In the genomic region with DNA sequence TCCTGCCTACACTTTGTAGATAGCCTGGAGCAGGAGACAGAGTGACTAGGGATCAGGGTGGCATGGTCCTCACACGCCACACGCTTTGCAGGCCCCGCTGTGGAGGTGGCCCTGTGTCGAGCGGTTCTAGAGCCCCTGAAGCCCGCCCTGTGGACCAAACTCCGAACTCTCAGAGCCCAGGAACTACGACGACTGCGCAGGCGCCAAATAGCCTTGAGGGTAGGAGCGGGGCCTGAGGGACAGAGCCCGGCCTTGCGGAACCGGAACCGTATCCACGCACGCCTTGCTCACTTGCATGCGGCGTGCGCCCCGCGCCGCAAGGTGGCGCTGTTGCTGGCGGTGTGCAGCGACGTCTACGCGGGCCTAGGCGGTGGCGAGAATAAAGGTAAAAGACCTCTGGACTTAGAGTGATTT, we compare ENCODE assay signal across 8 mouse cellular contexts. TPM values are rescaled to one million over a fixed set of nuclear protein-coding genes. Genes with fewer than 3 reads are reported as not detected.
DNase-seq lines count a peak whose midpoint lies in the region; ATAC-seq and TF ChIP-seq lines count a peak whose summit lies in the region.

No protein-coding gene starts in this region.

- H3K27ac ChIP-seq in embryonic fibroblast, embryonic 13.5 days (ENCODE audit: insufficient read depth, low read length): no peak overlapping the region
- H3K27ac ChIP-seq in heart, embryonic 13.5 days (replicated peaks): peak overlapping the region; percentile 60
- peak overlapping the region; percentile 83 for H3K27ac ChIP-seq in liver, postnatal 0 days (ENCODE audit: low read depth)
- H3K27ac ChIP-seq in neural tube, embryonic 12.5 days: no peak overlapping the region
- peak overlapping the region; percentile 19; the same call in 1 of the 2 replicates for H3K27ac ChIP-seq in testis, adult 2 months (ENCODE audit: control insufficient read depth, insufficient read depth, low read depth, low read length)

- peak; percentile 51 for ATAC-seq in heart, embryonic 13.5 days (ENCODE audit: extremely low read depth, insufficient number of reproducible peaks, low FRiP score, low TSS enrichment)
- ATAC-seq in liver, postnatal 0 days: peak; percentile 86
- ATAC-seq in neural tube, embryonic 12.5 days (ENCODE audit: low FRiP score, low read depth): peak; percentile 70; the same call in 1 of the 2 replicates

- H3K9ac ChIP-seq in heart, embryonic 13.5 days: peak overlapping the region; percentile 77
- peak overlapping the region; percentile 56 for H3K9ac ChIP-seq in liver, postnatal 0 days (replicated peaks)
- peak overlapping the region; percentile 35 for H3K9ac ChIP-seq in neural tube, embryonic 12.5 days

- peak; percentile 99 for TF ChIP-seq CTCF in embryonic fibroblast, embryonic 13.5 days (IDR thresholded peaks at IDR 0.05; ENCODE audit: borderline replicate concordance, insufficient read depth, low read length)
- peak; percentile 100 for TF ChIP-seq CTCF in liver, postnatal 0 days (IDR thresholded peaks at IDR 0.05; ENCODE audit: low read depth)
- TF ChIP-seq CTCF in testis, adult 2 months (IDR thresholded peaks at IDR 0.05; ENCODE audit: control insufficient read depth, insufficient read depth, insufficient replicate concordance, low read depth, low read length): peak; percentile 99

- no peak overlapping the region for H3K4me3 ChIP-seq in embryonic fibroblast, embryonic 13.5 days (ENCODE audit: insufficient read depth, low read length)
- H3K4me3 ChIP-seq in heart, embryonic 13.5 days: peak overlapping the region; percentile 34
- H3K4me3 ChIP-seq in liver, postnatal 0 days (ENCODE audit: low read depth, low read length): peak overlapping the region; percentile 29
- H3K4me3 ChIP-seq in neural tube, embryonic 12.5 days: peak overlapping the region; percentile 7; the same call in 1 of the 2 replicates
- H3K4me3 ChIP-seq in testis, adult 2 months (ENCODE audit: control insufficient read depth, low read depth, low read length): peak overlapping the region; percentile 93

- no peaks in the 10 kb centered on the region for H3K27me3 ChIP-seq in heart, embryonic 13.5 days (replicated peaks)
- no peaks in the 10 kb centered on the region for H3K27me3 ChIP-seq in liver, postnatal 0 days (ENCODE audit: insufficient read depth, low read length)
- no peaks in the 10 kb centered on the region for H3K27me3 ChIP-seq in neural tube, embryonic 12.5 days (replicated peaks)
- no peaks in the 10 kb centered on the region for H3K27me3 ChIP-seq in testis, adult 2 months (ENCODE audit: control insufficient read depth, insufficient read depth, low read length)

- 11% methylated on average over 32 of the region's 32 CpGs for WGBS in heart, embryonic 13.5 days
- WGBS in liver, postnatal 0 days (ENCODE audit: insufficient replicate concordance): 3% methylated on average over 32 of the region's 32 CpGs
- WGBS in neural tube, embryonic 12.5 days: 16% methylated on average over 32 of the region's 32 CpGs

- peak overlapping the region; percentile 62 for H3K4me2 ChIP-seq in heart, embryonic 13.5 days
- peak overlapping the region; percentile 71 for H3K4me2 ChIP-seq in liver, postnatal 0 days (ENCODE audit: low read depth, low read length)
- peak overlapping the region; percentile 50 for H3K4me2 ChIP-seq in neural tube, embryonic 12.5 days (replicated peaks)

- H3K4me1 ChIP-seq in embryonic fibroblast, embryonic 13.5 days (ENCODE audit: control insufficient read depth, insufficient read depth, low read length): 0 out of 2 replicates have a peak, but pooled peaks cover 1% of the 10 kb centered on the region
- H3K4me1 ChIP-seq in heart, embryonic 13.5 days: peaks cover 24% of the 10 kb centered on the region
- H3K4me1 ChIP-seq in liver, postnatal 0 days (ENCODE audit: insufficient read depth): peaks cover 15% of the 10 kb centered on the region
- peaks cover 8% of the 10 kb centered on the region for H3K4me1 ChIP-seq in neural tube, embryonic 12.5 days
- H3K4me1 ChIP-seq in testis, adult 2 months (ENCODE audit: control insufficient read depth, insufficient read depth, low read length): peaks cover 19% of the 10 kb centered on the region

- TF ChIP-seq POLR2A in embryonic fibroblast, embryonic 13.5 days (IDR thresholded peaks at IDR 0.05; ENCODE audit: low read depth, low read length): no peak
- no peak for TF ChIP-seq POLR2A in testis, adult 2 months (IDR thresholded peaks at IDR 0.05; ENCODE audit: control insufficient read depth, low read depth, low read length)

- TF ChIP-seq EP300 in liver, postnatal 0 days (IDR thresholded peaks at IDR 0.05; ENCODE audit: low read depth): no peak

- peak; percentile 87 for DNase-seq in CD4-positive helper T cell, adult 2 months (ENCODE audit: low read depth, low spot score)
- DNase-seq in brain, adult 2 months (ENCODE audit: low read depth, low spot score): peak; percentile 92
- DNase-seq in kidney, postnatal 10 days: peak; percentile 92
- peak; percentile 88 for DNase-seq in liver, postnatal 0 days

- no peaks in the 10 kb centered on the region for H3K36me3 ChIP-seq in heart, embryonic 13.5 days
- H3K36me3 ChIP-seq in liver, postnatal 0 days (replicated peaks; ENCODE audit: insufficient read depth, low read length): 0 out of 2 replicates have a peak, but pooled peaks cover 2% of the 10 kb centered on the region
- H3K36me3 ChIP-seq in neural tube, embryonic 12.5 days: no peaks in the 10 kb centered on the region
- no peaks in the 10 kb centered on the region for H3K36me3 ChIP-seq in testis, adult 2 months (ENCODE audit: control insufficient read depth, insufficient read depth, low read length)

- H3K9me3 ChIP-seq in heart, embryonic 13.5 days: no peaks in the 10 kb centered on the region
- no peaks in the 10 kb centered on the region for H3K9me3 ChIP-seq in liver, postnatal 0 days (ENCODE audit: low read length)
- H3K9me3 ChIP-seq in neural tube, embryonic 12.5 days: no peaks in the 10 kb centered on the region

RNA-seq across cellular contexts. Expression of gene Rinl, which starts 7.8 kb away (rescaled TPM):
- 0.77 TPM in 1 of 2 replicates, not detected in the other for polyA plus RNA-seq in embryonic fibroblast, embryonic 13.5 days (2011; ENCODE audit: insufficient read length, low read depth, missing spikeins)
- 2.7 and 3.6 TPM in 2 replicates for polyA plus RNA-seq in heart, embryonic 13.5 days (2015; fragmentation: Nextera tagmentation; extraction: Ambion mirVana)
- polyA plus RNA-seq in liver, postnatal 0 days (2015; fragmentation: Nextera tagmentation; extraction: Ambion mirVana): 7.2 and 7.6 TPM in 2 replicates
- 2.8 TPM in 2 replicates for polyA plus RNA-seq in neural tube, embryonic 12.5 days (2016; fragmentation: Nextera tagmentation; extraction: Ambion mirVana)
- 1.1 and 1.6 TPM in 2 replicates for polyA plus RNA-seq in testis, adult 2 months (2012; rRNA removed)

RNA-seq across cellular contexts. Expression of gene Hnrnpl, which starts 11.8 kb away (rescaled TPM):
- polyA plus RNA-seq in embryonic fibroblast, embryonic 13.5 days (2011; ENCODE audit: insufficient read length, low read depth, missing spikeins): 442 and 496 TPM in 2 replicates
- 168 TPM in 2 replicates for polyA plus RNA-seq in heart, embryonic 13.5 days (2015; fragmentation: Nextera tagmentation; extraction: Ambion mirVana)
- 82.0 and 88.6 TPM in 2 replicates for polyA plus RNA-seq in liver, postnatal 0 days (2015; fragmentation: Nextera tagmentation; extraction: Ambion mirVana)
- 264 and 338 TPM in 2 replicates for polyA plus RNA-seq in neural tube, embryonic 12.5 days (2016; fragmentation: Nextera tagmentation; extraction: Ambion mirVana)
- 162 and 200 TPM in 2 replicates for polyA plus RNA-seq in testis, adult 2 months (2012; rRNA removed)

RNA-seq across cellular contexts. Expression of gene Ech1, which starts 28.4 kb away (rescaled TPM):
- polyA plus RNA-seq in embryonic fibroblast, embryonic 13.5 days (2011; ENCODE audit: insufficient read length, low read depth, missing spikeins): 80.4 and 81.2 TPM in 2 replicates
- polyA plus RNA-seq in heart, embryonic 13.5 days (2015; fragmentation: Nextera tagmentation; extraction: Ambion mirVana): 169 and 182 TPM in 2 replicates
- polyA plus RNA-seq in liver, postnatal 0 days (2015; fragmentation: Nextera tagmentation; extraction: Ambion mirVana): 534 and 566 TPM in 2 replicates
- polyA plus RNA-seq in neural tube, embryonic 12.5 days (2016; fragmentation: Nextera tagmentation; extraction: Ambion mirVana): 82.2 and 89.2 TPM in 2 replicates
- polyA plus RNA-seq in testis, adult 2 months (2012; rRNA removed): 124 and 147 TPM in 2 replicates

RNA-seq across cellular contexts. Expression of gene Nfkbib, which starts 29.3 kb away (rescaled TPM):
- polyA plus RNA-seq in embryonic fibroblast, embryonic 13.5 days (2011; ENCODE audit: insufficient read length, low read depth, missing spikeins): 13.8 and 15.0 TPM in 2 replicates
- 30.5 and 32.7 TPM in 2 replicates for polyA plus RNA-seq in heart, embryonic 13.5 days (2015; fragmentation: Nextera tagmentation; extraction: Ambion mirVana)
- polyA plus RNA-seq in liver, postnatal 0 days (2015; fragmentation: Nextera tagmentation; extraction: Ambion mirVana): 25.1 and 26.9 TPM in 2 replicates
- polyA plus RNA-seq in neural tube, embryonic 12.5 days (2016; fragmentation: Nextera tagmentation; extraction: Ambion mirVana): 51.5 and 52.4 TPM in 2 replicates
- polyA plus RNA-seq in testis, adult 2 months (2012; rRNA removed): 134 and 152 TPM in 2 replicates

RNA-seq across cellular contexts. Expression of gene Sirt2, which starts 30.0 kb away (rescaled TPM):
- polyA plus RNA-seq in embryonic fibroblast, embryonic 13.5 days (2011; ENCODE audit: insufficient read length, low read depth, missing spikeins): 60.1 and 64.1 TPM in 2 replicates
- polyA plus RNA-seq in heart, embryonic 13.5 days (2015; fragmentation: Nextera tagmentation; extraction: Ambion mirVana): 48.9 and 51.5 TPM in 2 replicates
- 20.5 and 22.7 TPM in 2 replicates for polyA plus RNA-seq in liver, postnatal 0 days (2015; fragmentation: Nextera tagmentation; extraction: Ambion mirVana)
- 86.4 and 89.1 TPM in 2 replicates for polyA plus RNA-seq in neural tube, embryonic 12.5 days (2016; fragmentation: Nextera tagmentation; extraction: Ambion mirVana)
- polyA plus RNA-seq in testis, adult 2 months (2012; rRNA removed): 144 and 203 TPM in 2 replicates

Comparison
In these comparisons a context has a peak if more than half of its experiments do, and no peak if none do; other contexts are left out.
1. H3K27ac ChIP-seq: peak in heart, embryonic 13.5 days (single experiment), liver, postnatal 0 days (single experiment) and testis, adult 2 months (single experiment); none in embryonic fibroblast, embryonic 13.5 days (single experiment) and neural tube, embryonic 12.5 days (single experiment).
2. Peak in every context shown above with its lines, with median percentiles within 50 percentile points of each other: DNase-seq, CTCF ChIP-seq, ATAC-seq, H3K4me2 ChIP-seq and H3K9ac ChIP-seq.